Mouse (Mus musculus): ENCODE measurements at regions not wholly inside any gene's neighbourhood (a gene's known extent, or its start where the extent isn't known, plus 50 kb on each side); places are given as distances from the start of the nearest gene placed in this dataset.

DNA sequence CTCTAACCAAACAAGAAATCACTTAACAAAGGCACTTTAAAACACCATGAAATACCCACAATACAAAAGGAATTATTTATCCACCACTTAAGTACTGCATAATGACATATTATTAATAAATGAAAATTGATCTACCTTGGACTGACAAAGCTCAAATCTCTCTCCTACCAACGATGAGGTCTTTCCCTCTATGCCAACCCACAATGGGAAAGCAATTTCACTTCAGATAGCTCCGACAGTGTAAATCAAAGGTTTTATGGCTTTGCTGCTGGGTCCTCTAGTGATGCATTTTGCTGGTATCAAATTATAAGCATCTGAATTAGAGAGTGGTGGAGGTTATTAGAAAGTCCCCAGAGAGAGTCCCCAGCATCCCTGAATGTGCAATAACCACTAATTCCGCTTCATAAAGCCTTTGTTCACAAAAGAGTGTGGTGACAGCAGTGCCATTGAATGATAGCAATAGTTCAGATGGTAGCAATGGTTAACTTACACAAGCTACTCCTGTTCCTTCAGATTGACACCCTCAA is 305.4 kb upstream of the 5930422O12Rik start:
- Histone ChIP-seq H3K9ac (ENCODE audit: low read length) (no peak overlapping the region), H3K36me3 (ENCODE audit: control insufficient read depth, insufficient read depth, low read length) (no peaks in the 10 kb centered on the region), H3K27ac (ENCODE audit: low read depth, low read length) (no peak overlapping the region), H3K27me3 (ENCODE audit: control insufficient read depth, insufficient read depth, low read length) (no peaks in the 10 kb centered on the region), H3K4me1 (replicated peaks; ENCODE audit: control insufficient read depth, insufficient read depth, low read length) (no peaks in the 10 kb centered on the region), H3K9me3 (ENCODE audit: control insufficient read depth, low read length) (no peaks in the 10 kb centered on the region), H3K4me2 (ENCODE audit: low read depth, low read length, severe bottlenecking) (no peak overlapping the region), H3K4me3 (ENCODE audit: low read depth, low read length) (no peak overlapping the region)
- WGBS = 78% methylated on average over 3 of the region's 3 CpGs
- ATAC-seq (replicated peaks; ENCODE audit: low FRiP score) (no peak), DNase-seq (ENCODE audit: low spot score) (no peak)

- DNase-seq (ENCODE audit: low spot score) (no peak), ATAC-seq (replicated peaks; ENCODE audit: low FRiP score) (no peak)
- Histone ChIP-seq H3K9ac (ENCODE audit: low read length) (no peak overlapping the region), H3K4me1 (replicated peaks; ENCODE audit: control insufficient read depth, insufficient read depth, low read length) (no peaks in the 10 kb centered on the region), H3K4me3 (ENCODE audit: low read depth, low read length) (no peak overlapping the region), H3K4me2 (ENCODE audit: low read depth, low read length, severe bottlenecking) (no peak overlapping the region), H3K27ac (ENCODE audit: low read depth, low read length) (no peak overlapping the region), H3K27me3 (ENCODE audit: control insufficient read depth, insufficient read depth, low read length) (no peaks in the 10 kb centered on the region), H3K36me3 (ENCODE audit: control insufficient read depth, insufficient read depth, low read length) (no peaks in the 10 kb centered on the region), H3K9me3 (ENCODE audit: control insufficient read depth, low read length) (no peaks in the 10 kb centered on the region)
- 87% methylated on average over 2 of the region's 2 CpGs for WGBS
These were observed 301.5 kb upstream of the 5930422O12Rik start for GRCm38 (mm10) chr8:33126981-33127380.

DNA sequence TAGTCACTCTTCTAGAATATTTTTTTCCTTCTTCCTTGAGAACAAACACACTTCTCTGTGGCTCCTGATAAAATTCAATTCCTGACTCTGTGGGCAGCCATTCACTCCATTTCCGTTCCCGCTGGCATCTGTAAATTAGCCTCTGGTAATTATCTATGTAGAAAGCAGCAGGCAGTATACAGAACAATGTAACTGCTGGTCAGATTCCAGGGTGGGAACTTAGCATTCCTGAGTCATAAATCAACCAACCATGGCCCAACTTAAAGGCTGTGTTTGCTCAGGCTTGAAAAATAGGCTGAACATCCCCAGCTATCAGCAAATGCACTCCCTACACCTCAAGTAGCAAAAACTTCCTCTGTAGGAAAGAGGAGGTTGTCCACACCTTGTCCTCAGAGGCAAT is 289.6 kb upstream of the 5930422O12Rik start:
- ATAC-seq (replicated peaks; ENCODE audit: low FRiP score) (0 out of 2 replicates have a peak, but pooled peaks have one; percentile 61), DNase-seq (ENCODE audit: low spot score) (no peak)
- WGBS = 10% methylated on average over 2 of the region's 2 CpGs
- Histone ChIP-seq H3K4me2 (ENCODE audit: low read depth, low read length, severe bottlenecking) (no peak overlapping the region), H3K36me3 (ENCODE audit: control insufficient read depth, insufficient read depth, low read length) (no peaks in the 10 kb centered on the region), H3K27ac (ENCODE audit: low read depth, low read length) (no peak overlapping the region), H3K9me3 (ENCODE audit: control insufficient read depth, low read length) (no peaks in the 10 kb centered on the region), H3K4me1 (replicated peaks; ENCODE audit: control insufficient read depth, insufficient read depth, low read length) (no peaks in the 10 kb centered on the region), H3K27me3 (ENCODE audit: control insufficient read depth, insufficient read depth, low read length) (no peaks in the 10 kb centered on the region), H3K9ac (ENCODE audit: low read length) (no peak overlapping the region), H3K4me3 (ENCODE audit: low read depth, low read length) (no peak overlapping the region)

GRCm38 (mm10) chr8:33139850-33140249 is 288.7 kb upstream of the 5930422O12Rik start:
- H3K4me1 ChIP-seq (replicated peaks; ENCODE audit: control insufficient read depth, insufficient read depth, low read length) = no peaks in the 10 kb centered on the region

GRCm38 (mm10) chr8:33177642-33178041 is 250.9 kb upstream of the 5930422O12Rik start:
- Histone ChIP-seq H3K4me2 (ENCODE audit: low read depth, low read length, severe bottlenecking) (no peak overlapping the region), H3K9ac (ENCODE audit: low read length) (no peak overlapping the region), H3K36me3 (ENCODE audit: control insufficient read depth, insufficient read depth, low read length) (no peaks in the 10 kb centered on the region), H3K27ac (ENCODE audit: low read depth, low read length) (no peak overlapping the region), H3K4me1 (replicated peaks; ENCODE audit: control insufficient read depth, insufficient read depth, low read length) (no peaks in the 10 kb centered on the region), H3K9me3 (ENCODE audit: control insufficient read depth, low read length) (no peaks in the 10 kb centered on the region), H3K4me3 (ENCODE audit: low read depth, low read length) (no peak overlapping the region), H3K27me3 (ENCODE audit: control insufficient read depth, insufficient read depth, low read length) (no peaks in the 10 kb centered on the region)
- WGBS = 86% methylated on average over 6 of the region's 6 CpGs
- ATAC-seq (replicated peaks; ENCODE audit: low FRiP score) = no peak
- DNase-seq (ENCODE audit: low spot score) = no peak

More at GRCm38 (mm10) chr8:33139850-33140249, 288.7 kb upstream of the 5930422O12Rik start:
- WGBS = 55% methylated on average over 2 of the region's 2 CpGs
- Histone ChIP-seq H3K27ac (ENCODE audit: low read depth, low read length) (no peak overlapping the region), H3K9ac (ENCODE audit: low read length) (no peak overlapping the region), H3K36me3 (ENCODE audit: control insufficient read depth, insufficient read depth, low read length) (no peaks in the 10 kb centered on the region), H3K9me3 (ENCODE audit: control insufficient read depth, low read length) (no peaks in the 10 kb centered on the region), H3K4me2 (ENCODE audit: low read depth, low read length, severe bottlenecking) (no peak overlapping the region), H3K4me3 (ENCODE audit: low read depth, low read length) (no peak overlapping the region), H3K27me3 (ENCODE audit: control insufficient read depth, insufficient read depth, low read length) (no peaks in the 10 kb centered on the region)
- DNase-seq (ENCODE audit: low spot score) (no peak), ATAC-seq (replicated peaks; ENCODE audit: low FRiP score) (no peak)

DNA sequence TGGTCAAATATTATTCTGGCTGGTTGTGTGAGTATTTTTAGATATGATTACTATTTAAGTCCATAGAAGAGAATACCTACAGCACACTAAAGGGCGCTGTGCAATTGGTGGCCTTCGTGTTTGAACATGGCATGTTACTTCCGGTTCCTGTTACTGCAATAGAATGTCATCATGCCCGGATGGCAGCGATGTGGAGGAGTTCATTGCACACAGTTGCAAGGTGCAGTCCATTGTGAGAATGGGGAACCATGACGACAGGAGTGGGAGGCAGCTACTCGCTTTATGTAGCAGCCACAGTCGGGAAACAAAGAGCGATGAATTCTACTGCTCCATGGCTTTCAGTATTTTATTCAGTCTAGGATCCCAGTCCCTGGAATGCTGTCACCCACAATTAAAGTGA is 245.5 kb upstream of the 5930422O12Rik start:
- no peak for DNase-seq (ENCODE audit: low spot score)

More for the DNA sequence above, 245.5 kb upstream of the 5930422O12Rik start:
- Histone ChIP-seq H3K9ac (ENCODE audit: low read length) (no peak overlapping the region), H3K4me1 (replicated peaks; ENCODE audit: control insufficient read depth, insufficient read depth, low read length) (no peaks in the 10 kb centered on the region), H3K36me3 (ENCODE audit: control insufficient read depth, insufficient read depth, low read length) (no peaks in the 10 kb centered on the region), H3K27me3 (ENCODE audit: control insufficient read depth, insufficient read depth, low read length) (no peaks in the 10 kb centered on the region), H3K27ac (ENCODE audit: low read depth, low read length) (no peak overlapping the region), H3K9me3 (ENCODE audit: control insufficient read depth, low read length) (no peaks in the 10 kb centered on the region), H3K4me2 (ENCODE audit: low read depth, low read length, severe bottlenecking) (no peak overlapping the region), H3K4me3 (ENCODE audit: low read depth, low read length) (no peak overlapping the region)
- ATAC-seq (replicated peaks; ENCODE audit: low FRiP score) = 0 out of 2 replicates have a peak, but pooled peaks have one; percentile 8
- WGBS = 80% methylated on average over 9 of the region's 9 CpGs
